Mouse (Mus musculus) midbrain, embryonic 13.5 days (tissue): ENCODE measurements at regions not wholly inside any gene's neighbourhood (a gene's known extent, or its start where the extent isn't known, plus 50 kb on each side); places are given as distances from the start of the nearest gene placed in this dataset.

Source experiments
- ATAC-seq: fragments of 200-750 bp; cut with Nextera tagmentation; 2 replicates; pipeline ENCODE4 v1.8.0; 2017; ENCODE audit warnings: mild to moderate bottlenecking, moderate TSS enrichment, moderate library complexity
- H3K27ac ChIP-seq: fragments of 300-500 bp; sonication (generic); 2 replicates; pipeline ENCODE4 v1.5.1; 2015; ENCODE audit warnings: inconsistent platforms, mild to moderate bottlenecking, moderate library complexity
- H3K27me3 ChIP-seq: fragments of 300-500 bp; sonication (generic); 2 replicates; pipeline ENCODE4 v1.6.1; 2015; ENCODE audit warnings: mild to moderate bottlenecking, inconsistent platforms
- H3K36me3 ChIP-seq: fragments of 300-500 bp; sonication (generic); 2 replicates; pipeline ENCODE4 v1.6.1; 2015; ENCODE audit warnings: mild to moderate bottlenecking, inconsistent platforms
- H3K4me1 ChIP-seq: fragments of 300-500 bp; sonication (generic); replicated peaks from 2 replicates; pipeline ENCODE4 v1.6.1; 2015; ENCODE audit warnings: inconsistent platforms
- H3K4me2 ChIP-seq: fragments of 300-500 bp; sonication (generic); replicated peaks from 2 replicates; pipeline ENCODE4 v1.6.1; 2015; ENCODE audit warnings: moderate library complexity, mild to moderate bottlenecking, inconsistent platforms
- H3K4me3 ChIP-seq: fragments of 300-500 bp; sonication (generic); replicated peaks from 2 replicates; pipeline ENCODE4 v1.5.1; 2015; ENCODE audit warnings: mild to moderate bottlenecking, inconsistent platforms
- H3K9ac ChIP-seq: fragments of 300-500 bp; sonication (generic); replicated peaks from 2 replicates; pipeline ENCODE4 v1.6.1; 2015; ENCODE audit warnings: mild to moderate bottlenecking, inconsistent platforms
- H3K9me3 ChIP-seq: fragments of 300-500 bp; sonication (generic); 2 replicates; pipeline ENCODE4 v1.6.1; 2016; ENCODE audit warnings: mild to moderate bottlenecking, inconsistent platforms
- WGBS: fragments of 180-500 bp; shearing (Covaris S2); methylation state at CpG from one replicate; pipeline ENCODE4 v1.1.7; 2015; 5-methylcytosine and 5-hydroxymethylcytosine counted together

GRCm38 (mm10) chr11:56952357-56952756 is 58.8 kb upstream of the Gria1 start:
- H3K9ac ChIP-seq = no peak overlapping the region
- no peaks in the 10 kb centered on the region for H3K4me1 ChIP-seq
- H3K4me3 ChIP-seq = no peak overlapping the region
- H3K27me3 ChIP-seq = no peaks in the 10 kb centered on the region
- H3K9me3 ChIP-seq = no peaks in the 10 kb centered on the region
- H3K27ac ChIP-seq = no peak overlapping the region
- no peak overlapping the region for H3K4me2 ChIP-seq
- ATAC-seq = no peak
- no peaks in the 10 kb centered on the region for H3K36me3 ChIP-seq
- WGBS = 89% methylated on average over 2 of the region's 2 CpGs

GRCm38 (mm10) chr11:56957824-56958223 is 53.4 kb upstream of the Gria1 start:
- ATAC-seq = no peak
- no peaks in the 10 kb centered on the region for H3K9me3 ChIP-seq
- H3K9ac ChIP-seq = no peak overlapping the region

More at GRCm38 (mm10) chr11:56957824-56958223, 53.4 kb upstream of the Gria1 start:
- Histone ChIP-seq H3K27ac (no peak overlapping the region), H3K27me3 (no peaks in the 10 kb centered on the region), H3K4me2 (no peak overlapping the region), H3K4me1 (no peaks in the 10 kb centered on the region), H3K4me3 (no peak overlapping the region), H3K36me3 (no peaks in the 10 kb centered on the region)
- 73% methylated on average over 2 of the region's 2 CpGs for WGBS
